Mouse (Mus musculus) mature B cell (primary cell): ENCODE data around the gene Dnajb1.

Source experiments
- in situ Hi-C: fragments of 300-500 bp; cut with MboI; formaldehyde crosslinking; loops from 2 replicates; pipeline ENCODE4 v1.14.3; 2019

The Dnajb1 gene

DNA sequence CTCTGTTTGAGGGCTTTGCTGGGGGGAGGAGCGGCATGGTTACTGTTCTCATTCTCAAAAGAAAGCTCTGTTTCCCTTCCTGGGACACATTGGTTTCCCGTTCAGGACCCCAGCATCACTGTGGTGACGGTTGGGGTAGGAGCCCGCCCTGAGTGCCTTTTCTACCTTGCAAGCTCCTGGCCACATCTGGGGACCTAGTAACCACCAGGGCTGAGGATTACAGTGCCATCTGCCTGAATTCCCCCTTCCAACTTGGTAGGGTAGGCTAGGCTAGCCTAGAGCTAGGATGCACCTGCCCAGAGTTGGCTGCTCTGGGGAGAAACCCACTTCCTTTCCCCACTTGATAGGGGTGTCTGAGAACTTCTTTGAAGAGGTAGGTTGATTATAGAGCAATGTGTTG, 3.9 kb downstream of the Dnajb1 start:
- in situ Hi-C loops: no loop called here

DNA sequence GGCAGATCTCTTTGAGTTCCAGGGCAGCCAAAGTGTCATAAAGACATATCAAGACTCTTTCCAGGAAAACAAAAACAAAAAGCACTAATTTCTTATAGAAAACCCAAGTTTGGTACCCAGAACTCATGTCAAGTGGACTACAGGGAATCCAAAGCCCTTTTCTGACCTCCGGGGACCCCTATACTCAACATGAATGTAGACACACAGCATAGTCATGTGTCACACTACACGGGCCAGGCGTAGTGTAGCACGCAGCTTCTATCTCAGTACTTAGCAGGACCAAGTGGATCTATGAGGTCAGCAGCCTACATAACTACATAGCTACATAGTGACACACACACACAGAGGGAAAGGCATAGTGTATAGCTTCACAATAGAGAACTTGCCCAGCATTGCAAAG, 5.7 kb downstream of the Dnajb1 start:
- in situ Hi-C loops: no loop called here

DNA sequence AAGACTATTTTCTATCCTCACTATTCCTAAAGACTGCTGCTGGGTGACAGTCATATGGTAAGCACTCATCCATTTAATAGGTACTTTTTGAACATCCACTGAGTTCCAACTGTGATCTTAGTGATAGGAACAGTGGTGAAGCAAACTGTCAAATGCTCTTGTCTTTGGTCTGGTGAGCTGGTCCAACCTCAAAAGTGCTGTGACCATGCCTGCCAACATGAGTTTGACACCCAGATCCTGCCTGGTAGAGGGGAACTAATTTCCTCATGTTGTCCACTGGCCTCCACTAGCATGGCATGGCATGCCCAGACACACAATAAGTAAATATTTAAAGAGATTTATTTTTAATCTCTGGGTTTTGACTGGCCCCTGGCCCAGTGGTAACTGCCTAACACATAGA, 8.6 kb downstream of the Dnajb1 start:
- in situ Hi-C loops: no loop called here

DNA sequence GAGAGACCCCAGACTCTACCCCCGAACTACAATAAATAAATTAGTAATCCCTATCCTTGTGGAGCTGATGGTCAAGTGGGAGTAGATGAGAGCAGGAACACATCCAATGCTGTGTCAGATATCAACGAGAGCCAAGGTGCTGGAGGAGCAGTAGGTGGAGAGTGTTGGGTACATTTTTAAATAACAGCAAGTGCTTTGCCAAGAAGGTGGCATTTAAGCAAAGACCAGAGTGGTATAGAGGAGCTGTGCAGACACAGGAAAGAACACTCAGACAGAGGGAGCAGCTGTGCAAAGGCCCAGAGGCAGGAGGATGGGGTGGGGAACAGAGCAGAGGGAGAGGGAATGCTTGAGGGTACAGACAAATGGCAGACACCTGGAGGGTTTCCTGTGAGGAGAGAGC, 9.1 kb downstream of the Dnajb1 start:
- in situ Hi-C loops: no loop called here

DNA sequence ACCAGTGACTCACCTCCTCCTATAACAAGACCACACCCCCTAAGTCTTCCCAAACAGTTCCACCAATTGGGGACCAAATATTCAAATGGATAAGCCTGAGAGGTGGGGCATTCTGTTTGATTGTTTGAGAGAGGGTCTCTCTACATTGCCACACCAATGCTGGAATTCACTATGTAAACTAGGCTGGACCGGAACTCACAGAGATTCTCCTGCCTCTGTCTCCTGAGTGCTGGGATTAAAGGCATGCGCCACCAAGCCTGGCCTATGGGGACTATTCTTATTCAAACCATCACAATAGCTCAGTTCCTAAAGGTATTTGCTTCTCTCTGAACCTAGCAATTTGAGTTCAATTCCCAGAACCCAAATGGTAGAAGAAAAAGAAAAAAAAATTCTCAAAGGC, 10.6 kb downstream of the Dnajb1 start:
- in situ Hi-C loops: no loop called here

DNA sequence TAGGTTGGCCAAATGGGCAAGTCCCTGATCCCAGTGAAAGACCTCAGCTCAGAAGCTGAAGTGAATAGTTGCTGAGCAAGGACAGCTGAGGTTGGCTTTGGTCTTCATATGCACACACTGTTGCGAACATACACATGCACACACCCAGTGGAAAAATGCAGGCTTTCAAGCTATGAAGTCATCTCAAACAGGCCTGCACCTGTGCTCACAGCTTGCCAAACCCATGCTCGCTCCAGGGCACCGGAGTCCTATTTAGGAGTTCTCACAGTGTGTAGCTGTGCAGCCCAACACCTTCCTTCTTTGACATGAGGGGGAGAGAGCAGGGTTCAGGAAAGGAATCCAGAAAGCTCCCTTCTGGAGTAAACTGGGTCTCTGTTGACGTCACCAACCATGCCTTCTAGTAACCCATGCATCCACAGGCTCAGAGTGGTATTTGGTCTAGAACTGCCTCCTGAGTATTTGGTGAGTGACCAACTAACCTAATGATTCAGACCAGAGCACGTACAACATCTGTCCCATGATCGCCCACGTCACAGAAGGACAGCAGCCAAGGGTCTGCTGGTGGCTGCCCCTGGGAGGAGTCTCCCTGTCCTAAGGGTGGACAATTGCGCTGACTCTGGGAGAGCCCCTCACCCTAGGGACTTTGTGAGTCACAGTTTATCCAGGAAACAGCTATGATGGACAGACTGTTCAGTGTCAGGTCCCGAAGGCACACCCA, 11.7 kb downstream of the Dnajb1 start:
- in situ Hi-C loops: no loop called here

DNA sequence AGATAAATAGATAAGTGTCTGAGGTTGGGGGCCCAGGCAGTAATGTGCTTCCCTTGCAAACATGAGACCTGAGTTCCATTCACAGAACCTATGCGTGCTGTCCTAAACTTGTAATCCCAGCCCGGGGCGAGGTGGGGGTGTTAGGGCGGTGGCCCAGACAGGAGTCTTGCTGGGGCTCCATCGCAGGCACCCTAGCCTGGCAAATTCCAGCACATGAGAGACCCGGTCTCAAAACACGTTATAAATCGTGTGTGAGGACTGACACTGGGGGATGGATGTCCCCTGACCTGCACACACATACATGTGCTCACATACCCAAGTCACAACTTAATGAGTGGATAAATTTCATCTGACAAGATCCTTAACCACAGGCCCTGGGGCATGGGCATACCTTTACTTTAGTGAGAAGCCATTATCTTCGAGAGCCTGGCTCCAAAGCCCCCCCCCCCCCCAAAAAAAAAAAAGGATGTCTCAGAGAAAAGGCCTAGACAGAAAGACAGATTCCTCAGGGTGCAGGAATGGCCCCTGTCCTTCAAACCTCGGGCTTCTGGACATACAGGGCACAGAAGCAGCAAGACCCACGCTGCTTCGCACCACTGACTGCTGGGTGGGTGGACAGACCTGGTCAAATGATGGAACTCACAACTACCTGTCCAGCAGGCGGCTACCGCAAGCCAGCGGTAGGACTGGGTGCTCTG, 13.8 kb downstream of the Dnajb1 start:
- in situ Hi-C loops: no loop called here

DNA sequence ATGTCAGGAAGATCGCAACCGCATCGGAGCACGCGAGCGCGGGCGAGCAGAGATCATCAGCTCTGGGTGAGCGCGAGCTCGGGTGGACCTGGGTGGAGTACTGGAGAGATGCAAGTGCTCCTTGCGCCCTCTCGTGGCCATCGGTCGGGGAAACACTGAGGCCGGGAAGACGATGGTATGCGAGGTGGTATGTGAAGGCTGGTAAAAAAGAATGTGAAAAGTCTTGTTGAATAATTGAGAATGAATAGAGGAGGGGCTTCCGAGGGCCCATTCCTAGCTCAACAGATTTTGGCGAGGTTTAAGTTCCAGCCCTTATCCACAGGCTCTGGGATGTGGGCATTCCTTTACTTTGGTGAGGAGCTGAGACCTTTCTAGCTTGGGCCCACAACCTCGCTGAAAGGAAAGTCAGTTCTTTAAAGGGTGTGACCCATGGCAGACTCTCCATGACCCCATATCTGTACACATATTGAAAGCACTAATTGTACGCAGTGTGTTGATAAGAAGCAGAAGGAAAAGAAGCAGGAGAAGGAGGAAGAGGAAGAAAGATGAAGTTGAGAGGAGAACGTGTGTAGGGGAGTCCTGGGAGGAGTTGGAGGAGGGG, 14.5 kb downstream of the Dnajb1 start:
- in situ Hi-C loops: no loop called here

DNA sequence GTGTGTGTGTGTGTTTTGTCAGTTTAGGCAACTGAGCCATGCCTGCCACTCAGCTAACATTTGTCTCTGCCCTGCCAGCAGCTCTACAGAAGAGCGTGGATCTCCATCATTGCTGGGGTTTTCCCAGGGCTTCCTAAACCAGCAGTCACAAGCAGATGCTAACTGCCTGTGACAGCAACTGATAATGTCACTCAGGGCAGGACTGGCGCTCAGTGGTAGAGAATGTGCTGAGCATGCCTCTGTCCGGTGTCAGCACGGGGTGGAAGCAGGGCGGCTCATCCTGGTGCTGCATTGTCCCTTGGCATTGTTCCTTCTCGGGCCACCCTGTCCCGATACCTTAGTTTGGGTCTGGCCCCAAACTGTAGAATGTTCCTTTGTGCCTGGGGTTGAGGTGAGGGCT, 15.6 kb downstream of the Dnajb1 start:
- in situ Hi-C loops: no loop called here

DNA sequence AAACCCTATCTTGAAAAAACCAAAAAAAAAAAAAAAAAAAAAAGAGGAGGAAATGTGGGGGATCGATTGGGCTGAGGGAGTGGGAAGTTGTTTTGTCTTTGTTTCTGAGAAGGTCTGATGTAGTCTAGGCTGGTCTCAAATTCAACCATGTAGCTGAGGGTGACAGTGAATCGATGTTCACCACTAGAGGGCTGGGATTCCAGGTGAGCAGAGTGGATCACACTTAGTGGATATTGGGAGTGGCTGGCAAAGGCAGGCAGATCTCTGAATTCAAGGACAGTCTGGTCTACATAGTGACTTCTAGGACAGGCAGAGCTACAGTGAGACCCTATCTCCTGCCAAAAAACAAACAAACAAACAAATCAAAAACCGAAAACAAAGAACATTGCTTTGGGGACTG, 16.7 kb downstream of the Dnajb1 start:
- in situ Hi-C loops: no loop called here

DNA sequence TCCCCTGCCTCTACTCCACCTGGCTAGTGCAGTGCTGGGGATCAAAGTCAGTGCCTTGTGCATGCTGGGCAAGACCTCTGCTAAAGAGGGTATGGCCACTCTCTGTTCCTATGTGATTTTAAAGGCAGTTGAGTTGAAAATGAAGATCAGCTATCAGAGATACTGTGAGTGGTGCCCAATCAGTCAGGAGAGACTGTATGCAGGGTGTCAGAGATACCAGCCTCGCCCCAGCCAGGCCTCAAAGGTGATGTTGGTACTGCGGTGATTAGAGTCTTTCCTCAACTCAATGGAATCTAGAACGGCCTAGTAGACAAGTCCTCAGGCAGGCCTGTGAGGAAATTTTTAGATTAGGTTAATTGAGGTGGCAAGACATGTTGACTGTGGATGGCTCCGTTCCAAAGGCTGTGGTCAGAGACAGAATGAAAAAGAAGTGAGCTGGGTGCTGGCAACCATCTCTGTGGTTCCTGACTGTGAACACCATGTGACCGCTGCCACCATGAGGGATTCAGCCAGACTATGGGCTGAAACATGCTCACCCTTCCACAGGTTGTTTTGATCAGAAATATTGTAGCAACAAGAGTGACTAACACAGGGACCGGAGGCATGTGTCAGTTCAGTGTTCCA, 17.8 kb downstream of the Dnajb1 start:
- in situ Hi-C loops: no loop called here

DNA sequence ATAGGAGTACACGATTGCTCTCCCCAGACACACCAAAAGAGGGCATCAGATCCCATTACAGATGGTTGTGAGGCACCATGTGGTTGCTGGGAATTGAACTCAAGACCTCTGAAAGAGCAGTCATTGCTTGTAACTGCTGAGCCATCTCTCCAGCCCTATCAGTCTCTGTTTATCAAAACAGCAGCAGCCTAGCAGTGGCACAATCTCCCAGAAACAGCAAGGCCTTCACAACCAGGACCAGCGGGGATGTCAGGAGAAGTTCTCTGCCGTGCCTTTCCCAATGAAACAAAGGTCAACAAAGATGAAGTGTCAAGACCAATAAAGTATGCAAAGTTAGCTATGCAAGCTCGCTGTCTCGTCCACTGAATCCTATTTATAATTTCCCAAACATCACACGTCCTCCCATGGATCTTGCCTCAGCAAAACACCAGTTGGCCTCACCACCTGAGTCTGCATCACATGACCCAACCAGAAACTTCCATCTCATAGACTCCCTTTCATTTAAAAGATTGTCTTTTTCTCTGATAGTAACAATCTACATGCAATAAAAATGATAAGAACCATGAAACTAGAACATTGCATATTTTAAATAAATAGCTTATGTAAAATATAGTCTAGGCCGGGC, 24.2 kb downstream of the Dnajb1 start:
- in situ Hi-C loops: no loop called here

DNA sequence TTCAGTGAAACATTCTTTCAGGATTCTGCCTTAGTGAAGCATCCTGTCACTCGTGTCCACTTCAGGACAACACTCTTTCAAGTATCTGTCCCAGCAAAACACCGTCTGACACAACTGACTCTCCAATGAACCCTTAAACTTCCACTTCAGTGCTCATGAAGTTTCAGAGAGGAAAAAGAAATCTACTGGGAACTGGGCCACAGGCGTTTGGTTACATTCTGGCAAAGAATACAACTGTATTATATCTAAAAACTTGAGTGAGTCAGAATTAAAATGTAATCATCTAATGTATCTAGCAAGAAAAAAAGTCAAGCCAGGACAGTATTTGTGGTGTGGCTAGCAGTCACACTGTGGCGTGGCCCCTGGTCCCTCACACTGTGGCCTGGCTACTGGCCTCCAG, 30.9 kb downstream of the Dnajb1 start:
- in situ Hi-C loops: no loop called here

DNA sequence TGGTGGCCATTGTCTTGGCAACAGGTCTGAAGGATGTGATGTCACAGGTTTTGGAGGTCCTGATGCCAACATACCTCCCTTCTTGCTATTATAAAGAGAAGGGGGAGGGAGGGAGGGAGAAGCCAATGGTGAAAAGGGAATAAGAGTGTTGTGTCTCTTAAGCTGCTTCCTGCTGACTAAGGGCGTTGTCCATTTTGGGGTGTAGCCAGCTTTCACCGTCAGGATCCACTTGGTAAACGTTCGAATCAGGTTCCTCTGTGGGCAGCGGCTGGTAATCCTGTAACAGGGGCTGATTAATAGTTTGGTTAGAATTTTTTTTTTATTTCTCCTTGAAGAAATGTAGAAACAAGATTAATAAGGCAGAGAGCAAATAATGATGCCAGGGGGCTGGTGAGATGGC, 31.7 kb downstream of the Dnajb1 start:
- in situ Hi-C loops: no loop called here

DNA sequence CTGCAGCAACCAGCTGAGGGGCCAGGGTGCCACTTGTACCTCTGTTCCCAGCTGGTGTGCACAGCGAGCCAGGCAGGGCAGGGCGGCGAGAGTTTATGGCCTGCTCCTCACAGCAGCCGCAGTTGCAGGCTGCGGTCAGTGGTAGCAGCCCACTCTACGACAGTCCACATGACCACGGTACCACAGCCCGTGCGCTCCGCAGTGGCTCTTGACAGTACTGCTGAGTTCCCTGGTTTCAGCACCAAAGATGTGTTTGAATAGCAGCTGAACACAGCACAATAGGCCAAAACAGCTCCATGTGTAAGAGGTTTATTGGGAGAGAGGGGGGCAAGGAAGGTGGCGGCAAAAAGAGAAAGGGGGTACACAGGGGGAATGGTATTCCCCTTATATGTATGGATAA, 39.5 kb downstream of the Dnajb1 start:
- in situ Hi-C loops: no loop called here

DNA sequence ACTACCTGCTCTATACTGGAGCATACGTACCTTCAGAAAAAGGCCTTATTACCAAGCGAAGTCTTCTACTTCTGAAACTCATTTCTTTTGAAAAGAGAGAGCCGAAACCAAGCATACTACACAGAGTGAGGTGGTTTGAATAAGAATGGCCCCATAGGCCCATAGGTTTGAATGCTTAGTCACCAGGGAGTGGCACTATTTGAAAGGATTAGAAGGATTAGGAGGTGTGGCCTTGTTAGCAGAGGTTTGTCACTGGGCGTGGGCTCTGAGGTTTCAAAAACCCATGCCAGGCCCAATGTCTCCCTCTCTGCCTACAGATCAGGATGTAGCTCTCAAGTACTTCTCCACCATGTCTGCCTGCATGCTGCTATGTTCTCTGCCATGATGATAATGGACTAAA, 40.0 kb downstream of the Dnajb1 start:
- in situ Hi-C loops: no loop called here

DNA sequence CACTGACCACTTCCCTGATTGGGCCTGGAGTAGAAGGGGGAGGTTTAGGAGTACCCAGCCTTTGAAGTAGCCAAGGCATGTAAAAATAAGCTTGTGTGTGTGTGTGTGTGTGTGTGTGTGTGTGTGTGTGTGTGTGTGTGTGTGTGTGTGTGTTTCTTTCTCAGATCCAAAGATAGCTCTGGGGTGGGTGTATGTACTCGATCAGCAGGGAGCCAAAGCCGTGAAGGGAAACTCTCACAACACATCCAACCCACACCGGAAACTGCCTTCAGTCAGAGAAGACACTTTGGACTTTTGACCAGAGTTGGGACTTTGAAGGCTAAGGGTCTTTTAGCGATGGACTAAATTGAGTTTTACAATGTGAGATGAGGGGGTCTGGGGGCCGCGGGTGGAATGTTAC, 41.7 kb downstream of the Dnajb1 start:
- in situ Hi-C loops: no loop called here

DNA sequence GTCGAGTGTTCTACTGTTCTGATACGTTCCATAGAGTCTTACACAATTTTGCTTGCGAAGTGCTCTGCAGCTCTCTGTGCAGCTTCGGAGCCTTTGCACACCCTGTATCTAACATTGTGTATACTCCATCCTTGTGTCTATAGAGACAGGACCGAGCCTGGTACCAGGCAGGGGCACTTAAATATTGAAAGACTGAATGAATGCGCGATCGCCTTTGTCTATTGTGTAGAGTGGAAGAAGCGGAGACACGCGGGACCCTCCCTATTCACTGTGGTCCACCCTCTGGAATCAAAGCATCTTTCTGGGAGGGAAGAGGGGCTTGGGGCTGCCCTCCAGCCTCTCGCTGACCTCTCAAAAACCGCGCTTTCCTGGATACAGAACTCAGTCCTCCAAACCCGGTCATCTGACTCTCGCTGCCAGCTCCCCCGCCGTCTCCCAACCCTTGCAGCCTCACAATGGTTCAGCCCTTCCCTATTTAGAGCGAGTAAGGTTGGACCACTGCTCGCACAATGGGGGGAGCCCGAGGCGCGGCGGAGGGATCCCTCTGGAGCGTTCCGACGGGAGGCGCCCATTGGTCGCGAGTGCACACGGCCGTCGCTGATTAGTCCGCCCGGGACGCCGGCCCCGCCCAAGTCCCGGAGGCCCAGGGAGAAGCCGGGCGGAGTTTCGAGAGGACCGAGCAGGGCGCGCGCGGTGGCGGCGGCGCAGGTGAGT, 44.2 kb downstream of the Dnajb1 start, which contains the start of gene Gipc1:
Gipc1 (plus strand) TSS at position 648 of the 714 bp plus-strand sequence.
- in situ Hi-C loops: no loop called here

DNA sequence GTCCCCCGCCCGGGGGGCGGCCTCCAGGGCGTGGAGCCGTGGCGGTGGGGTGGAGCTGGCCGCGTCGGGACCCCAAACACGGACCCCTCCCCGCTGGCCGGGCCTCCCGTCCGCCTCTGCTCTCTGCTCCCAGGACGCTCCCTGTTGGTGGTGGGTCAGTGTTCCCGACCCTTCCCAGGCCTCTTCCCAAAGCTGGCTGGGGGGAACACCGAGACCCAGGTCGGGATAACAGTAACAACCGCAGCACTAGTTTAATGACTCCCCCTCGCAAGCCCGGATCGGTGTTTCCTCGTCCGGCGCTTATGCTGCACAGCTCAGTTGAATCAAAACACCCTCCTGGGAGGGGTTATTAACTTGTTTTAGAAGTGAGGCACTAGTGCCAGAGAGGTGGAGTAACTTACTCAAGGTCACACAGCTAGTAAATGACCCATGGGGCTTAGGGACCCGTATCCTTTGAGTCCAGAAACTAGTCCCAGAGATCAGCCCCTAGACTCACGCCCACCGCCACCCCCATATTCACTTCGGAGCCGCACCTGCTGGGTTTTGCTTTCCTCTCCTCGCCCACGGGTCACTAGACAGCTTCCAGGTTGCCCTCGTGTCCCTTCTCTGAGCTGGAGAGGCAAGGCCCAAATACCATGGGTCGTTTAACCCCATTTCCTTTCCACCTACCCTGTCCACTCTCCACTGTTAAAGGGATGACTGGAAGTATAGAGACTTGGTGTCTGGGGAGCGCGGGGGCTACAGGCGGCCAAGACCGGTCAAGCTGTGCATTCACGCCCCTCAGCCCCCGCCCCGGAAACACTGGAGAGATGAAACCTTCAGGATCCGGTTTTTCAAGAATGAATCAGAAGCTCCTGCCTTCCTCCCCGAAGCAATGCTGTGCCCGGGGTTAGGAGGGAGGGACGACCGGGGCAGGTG, 45.0 kb downstream of the Dnajb1 start:
- in situ Hi-C loops: no loop called here

DNA sequence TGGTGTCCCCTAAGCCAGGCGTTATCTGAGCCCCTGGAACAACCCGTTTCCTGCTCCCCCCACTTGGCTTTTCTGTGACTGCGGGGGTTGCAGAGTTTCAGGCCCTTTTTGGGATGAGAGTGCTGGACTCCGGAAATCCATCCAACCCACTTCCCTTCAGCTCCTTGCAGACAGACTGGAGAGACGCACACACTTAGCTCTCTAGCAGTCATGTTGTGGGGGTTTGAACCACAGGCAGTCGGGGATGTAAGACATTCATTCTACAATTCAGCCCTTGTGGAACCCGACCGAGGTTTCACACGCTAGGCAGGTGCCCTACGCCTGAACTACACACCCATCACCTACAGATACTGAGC, 45.6 kb downstream of the Dnajb1 start:
- in situ Hi-C loops: no loop called here

DNA sequence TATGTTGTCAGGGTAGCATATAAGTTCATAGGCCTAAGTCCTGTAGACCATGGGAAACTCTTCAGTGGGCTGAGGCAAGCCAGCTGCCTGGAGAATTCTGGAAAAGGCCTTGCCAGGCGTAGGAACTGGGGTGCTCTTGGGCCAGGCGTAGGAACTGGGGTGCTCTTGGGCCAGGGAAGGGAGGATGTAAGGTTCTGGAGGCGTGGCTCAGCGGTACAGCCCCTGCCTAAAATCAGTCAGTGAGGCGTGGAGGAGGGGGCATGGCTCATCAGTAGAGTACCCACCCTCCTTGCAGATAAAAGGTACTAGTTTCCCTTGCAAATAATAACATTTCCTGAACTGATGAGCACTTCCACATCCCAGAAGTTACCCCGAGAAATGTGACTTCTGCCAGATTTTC, 46.7 kb downstream of the Dnajb1 start:
- in situ Hi-C loops: loop anchor here (5.0 kb wide), 1 partner anchor 243 kb away; no protein-coding TSS in a partner anchor
